Mouse (Mus musculus): ENCODE results near the gene Aspdh.

GRCm38 (mm10) chr7:44469677-44470675 is 4.8 kb downstream of the Aspdh start:
- TF ChIP-seq POLR2A (IDR thresholded peaks at IDR 0.05; ENCODE audit: borderline replicate concordance, extremely low read depth, insufficient read depth, insufficient read length, poor library complexity, severe bottlenecking) = no peak
- TF ChIP-seq CTCF (IDR thresholded peaks at IDR 0.05; ENCODE audit: borderline replicate concordance, extremely low read depth, insufficient read depth, insufficient read length) = no peak

All from brain, embryonic 14.5 days (tissue).